Mouse (Mus musculus): ENCODE measurements around the gene Hdgfl3.

DNA sequence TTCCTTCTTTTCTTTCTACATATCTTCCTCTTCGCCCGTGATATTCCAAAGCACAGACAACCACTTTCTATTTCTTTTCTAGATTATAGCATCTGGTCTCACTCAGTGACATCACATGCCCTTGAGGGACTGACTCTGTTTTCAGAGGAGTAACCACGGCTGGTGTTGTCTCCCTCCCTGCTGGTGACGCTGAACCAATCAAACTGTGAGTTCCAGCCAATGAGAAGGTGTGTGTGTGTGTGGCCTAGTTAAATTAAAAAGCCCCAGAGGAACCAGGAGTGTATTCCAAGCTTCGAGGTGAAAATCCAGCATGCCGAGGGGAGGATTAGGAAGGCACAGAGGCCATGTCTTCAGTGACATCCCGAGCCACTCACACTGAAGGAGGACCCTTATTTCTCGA lies 87.3 kb downstream of the Hdgfl3 start:
- TF ChIP-seq CTCF (IDR thresholded peaks at IDR 0.05; ENCODE audit: extremely low read depth, insufficient read length, insufficient replicate concordance, low read depth, low read length), result no peak
- no peak for TF ChIP-seq POLR2A (IDR thresholded peaks at IDR 0.05; ENCODE audit: low read depth, low read length)
